Mouse (Mus musculus) embryonic facial prominence, embryonic 11.5 days (tissue): ENCODE data around the gene Lnpep. TPM values are rescaled to one million over a fixed set of nuclear protein-coding genes. Genes with fewer than 3 reads are reported as not detected.

Experiments used
- ATAC-seq: fragments of 200-750 bp; cut with Nextera tagmentation; replicated peaks from 2 replicates; pipeline ENCODE4 v1.8.0; 2017; ENCODE audit warnings: low read depth; ENCODE audit not compliant: insufficient number of reproducible peaks, low FRiP score, low TSS enrichment
- DNase-seq: peaks from one replicate; pipeline ENCODE4 v3.0.0-alpha.2; 2015; ENCODE audit warnings: low spot score
- H3K27ac ChIP-seq: fragments of 300-500 bp; sonication (generic); replicated peaks from 2 replicates; pipeline ENCODE4 v1.5.1; 2014; ENCODE audit warnings: mild to moderate bottlenecking, low read depth, low read length, control low read depth
- H3K27me3 ChIP-seq: fragments of 300-500 bp; sonication (generic); 2 replicates; pipeline ENCODE4 v1.6.1; 2014; ENCODE audit warnings: mild to moderate bottlenecking, low read length, moderate library complexity, mixed read lengths; ENCODE audit not compliant: control insufficient read depth, insufficient read depth
- H3K36me3 ChIP-seq: fragments of 300-500 bp; sonication (generic); replicated peaks from 2 replicates; pipeline ENCODE4 v1.6.1; 2014; ENCODE audit warnings: low read depth, mild to moderate bottlenecking, low read length, moderate library complexity, mixed read lengths; ENCODE audit not compliant: control insufficient read depth, insufficient read depth
- H3K4me1 ChIP-seq: fragments of 300-500 bp; sonication (generic); 2 replicates; pipeline ENCODE4 v1.6.1; 2014; ENCODE audit warnings: low read length, mixed read lengths; ENCODE audit not compliant: control insufficient read depth, insufficient read depth
- H3K4me2 ChIP-seq: fragments of 300-500 bp; sonication (generic); 2 replicates; pipeline ENCODE4 v1.6.1; 2014; ENCODE audit warnings: low read depth, mild to moderate bottlenecking, control low read depth, low read length, moderate library complexity
- H3K4me3 ChIP-seq: fragments of 300-500 bp; sonication (generic); 2 replicates; pipeline ENCODE4 v1.5.1; 2014; ENCODE audit warnings: low read depth, low read length, control low read depth
- H3K9ac ChIP-seq: fragments of 300-500 bp; sonication (generic); replicated peaks from 2 replicates; pipeline ENCODE4 v1.6.1; 2014; ENCODE audit warnings: mild to moderate bottlenecking, control low read depth, low read length
- H3K9me3 ChIP-seq: fragments of 300-500 bp; sonication (generic); replicated peaks from 2 replicates; pipeline ENCODE4 v1.6.1; 2016; ENCODE audit warnings: mild to moderate bottlenecking, low read length, inconsistent platforms, mixed read lengths; ENCODE audit not compliant: control insufficient read depth
- WGBS: fragments of 180-500 bp; shearing (Covaris S2); extraction: QIAGEN DNeasy Blood & Tissue Kit; methylation state at CpG from one replicate; pipeline ENCODE4 v1.1.7; 2014; 5-methylcytosine and 5-hydroxymethylcytosine counted together
- polyA plus RNA-seq: library from polyadenylated mRNA; unstranded; fragments of >200 nt; fragmentation: Nextera tagmentation; extraction: Ambion mirVana; gene quantifications from 2 replicates; pipeline ENCODE4 v1.2.1, GENCODE M21; 2014

Lnpep gene
- polyA plus RNA-seq, 1 experiment from 2014 or later, result 5.5 TPM

DNA sequence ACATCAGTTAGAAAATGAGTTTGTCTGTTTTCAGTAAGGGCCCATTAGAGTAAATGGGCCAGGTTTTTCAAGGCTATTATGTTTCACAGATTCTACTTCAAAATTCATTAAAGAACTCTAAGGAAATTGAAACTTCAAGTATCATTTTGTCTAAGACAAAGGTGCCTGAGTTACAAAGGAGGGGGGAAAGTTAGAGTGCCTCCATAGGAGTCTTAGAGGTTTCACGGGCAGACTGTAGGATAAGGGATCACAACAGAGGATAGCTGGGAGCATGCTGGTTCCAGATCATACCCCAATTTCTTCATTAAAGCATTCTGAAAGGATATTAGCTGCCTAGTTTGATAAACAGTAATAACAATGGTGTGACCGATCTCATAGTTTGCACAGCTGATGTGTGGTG, 139.1 kb downstream of the Lnpep start:
- no peaks in the 10 kb centered on the region for H3K9me3 ChIP-seq
- DNase-seq (no peak), ATAC-seq (no peak)
- H3K4me1 ChIP-seq, result no peaks in the 10 kb centered on the region
- no peak overlapping the region for H3K4me3 ChIP-seq
- no peak overlapping the region for H3K4me2 ChIP-seq
- WGBS, result 42% methylated on average over 2 of the region's 2 CpGs
- no peaks in the 10 kb centered on the region for H3K27me3 ChIP-seq
- H3K9ac ChIP-seq, result no peak overlapping the region
- H3K27ac ChIP-seq, result no peak overlapping the region
- no peaks in the 10 kb centered on the region for H3K36me3 ChIP-seq

Other genes starting within 250 kb of the Lnpep start
- 64.5 and 69.2 TPM in 2 replicates for gene Lix1, start 222.4 kb downstream of the Lnpep start, polyA plus RNA-seq
- gene Vmn2r90, start 78.7 kb upstream of the Lnpep start, polyA plus RNA-seq, result not detected in 2 replicates
- 13.7 and 18.5 TPM in 2 replicates for gene Spaca6, start 202.1 kb upstream of the Lnpep start, polyA plus RNA-seq
- gene Has1, start 230.2 kb upstream of the Lnpep start, polyA plus RNA-seq, result 0.70 and 0.74 TPM in 2 replicates